Mouse (Mus musculus) heart, postnatal 0 days (tissue): ENCODE data around the gene Nfkb1.

Experiments
- CTCF ChIP-seq: IDR thresholded peaks from 2 replicates; pipeline ENCODE4 v1.5.1; 2016; ENCODE audit warnings: antibody characterized with exemption, control low read depth, low read depth
- EP300 ChIP-seq: IDR thresholded peaks from 2 replicates; pipeline ENCODE4 v1.6.1; 2016; ENCODE audit warnings: antibody characterized with exemption, low read depth

- TF ChIP-seq CTCF (no peak), EP300 (no peak)
Observed at GRCm38 (mm10) chr3:135673041-135673440, 18.3 kb downstream of the Nfkb1 start.
